In genomic region chr17:86924679-86925078, GRCm38 (mm10) we compare ENCODE assay signal across 39 mouse cellular contexts. TPM values are rescaled to one million over a fixed set of nuclear protein-coding genes. Genes with fewer than 3 reads are reported as not detected.
DNase-seq lines count a peak whose midpoint lies in the region; ATAC-seq and TF ChIP-seq lines count a peak whose summit lies in the region.
"Had no signal": no experiment of that assay in that cellular context is flagged by ENCODE, and none has a peak within 500 bp of the region (broad histone marks: within the 10 kb centered on the region; RNA-seq: fewer than 3 reads in every experiment).

No protein-coding gene starts in this region.

- no peak for TF ChIP-seq CTCF in forebrain, postnatal 0 days (IDR thresholded peaks at IDR 0.05; ENCODE audit: low read depth)
- no peak for TF ChIP-seq CTCF in layer of hippocampus, adult 2 months (conservative IDR thresholded peaks at IDR 0.05)

- H3K27me3 ChIP-seq in forebrain, postnatal 0 days (ENCODE audit: insufficient read depth, low read length) = no peaks in the 10 kb centered on the region
- H3K27me3 ChIP-seq in forebrain, embryonic 12.5 days = no peaks in the 10 kb centered on the region
- H3K27me3 ChIP-seq in neural tube, embryonic 14.5 days (ENCODE audit: control insufficient read depth, insufficient read depth, low read length) = no peaks in the 10 kb centered on the region
- H3K27me3 ChIP-seq: kidney, embryonic 15.5 days; midbrain, embryonic 13.5 days; neural tube, embryonic 12.5 days; Patski; stomach, embryonic 15.5 days had no signal

- DNase-seq in forebrain, postnatal 0 days = no peak
- no peak for DNase-seq in layer of hippocampus, adult 2 months (ENCODE audit: low spot score in 2 of 2)
- no peak for DNase-seq in layer of hippocampus, adult 9-10 months (ENCODE audit: low spot score)
- DNase-seq in neural tube, embryonic 10.5 days (ENCODE audit: extremely low spot score, low spot score) = no peak
- no peak for DNase-seq in embryo, embryonic 11 days
- DNase-seq in heart, postnatal 36 days = no peak
- DNase-seq: adrenal gland, postnatal 14 days; cerebellum, adult 11 months; cerebellum, adult 9-11 months; gastrocnemius, postnatal 25 days; heart, postnatal 4 days; kidney, adult 18-20 months; kidney, postnatal 36 days; layer of hippocampus, postnatal 36 days; left cerebral cortex, postnatal 4 days; liver; lung, embryonic 14.5 days; retina, postnatal 1 day; right cerebral cortex, postnatal 14 days; thymus, postnatal 14 days had no signal

- H3K9ac ChIP-seq in forebrain, postnatal 0 days = no peak overlapping the region
- H3K9ac ChIP-seq in forebrain, embryonic 12.5 days = no peak overlapping the region
- no peak overlapping the region for H3K9ac ChIP-seq in neural tube, embryonic 14.5 days (replicated peaks; ENCODE audit: low read depth, low read length)
- H3K9ac ChIP-seq: kidney, embryonic 15.5 days; liver, embryonic 14.5 days; lung, embryonic 14.5 days; midbrain, embryonic 13.5 days; neural tube, embryonic 12.5 days; stomach, embryonic 15.5 days had no signal

- H3K36me3 ChIP-seq in forebrain, postnatal 0 days (ENCODE audit: insufficient read depth) = no peaks in the 10 kb centered on the region
- H3K36me3 ChIP-seq in forebrain, embryonic 12.5 days (replicated peaks) = no peaks in the 10 kb centered on the region
- H3K36me3 ChIP-seq in neural tube, embryonic 14.5 days (ENCODE audit: control insufficient read depth, insufficient read depth, low read length) = no peaks in the 10 kb centered on the region
- H3K36me3 ChIP-seq: G1E; kidney, embryonic 15.5 days; midbrain, embryonic 13.5 days; neural tube, embryonic 12.5 days; stomach, embryonic 15.5 days had no signal

- no peaks in the 10 kb centered on the region for H3K4me1 ChIP-seq in forebrain, postnatal 0 days (ENCODE audit: insufficient read depth)
- peaks cover 3% of the 10 kb centered on the region; the same call in 1 of the 2 replicates for H3K4me1 ChIP-seq in forebrain, embryonic 12.5 days
- H3K4me1 ChIP-seq in neural tube, embryonic 14.5 days (ENCODE audit: control insufficient read depth, insufficient read depth, low read length) = no peaks in the 10 kb centered on the region
- H3K4me1 ChIP-seq: megakaryocyte, embryonic 14.5 days; midbrain, embryonic 13.5 days; neural tube, embryonic 12.5 days; stomach, embryonic 15.5 days had no signal

- H3K4me2 ChIP-seq in forebrain, postnatal 0 days (ENCODE audit: low read depth) = no peak overlapping the region
- no peak overlapping the region for H3K4me2 ChIP-seq in forebrain, embryonic 12.5 days
- no peak overlapping the region for H3K4me2 ChIP-seq in neural tube, embryonic 14.5 days (ENCODE audit: low read depth, low read length)
- H3K4me2 ChIP-seq: heart, embryonic 11.5 days; kidney, embryonic 15.5 days; lung, embryonic 14.5 days; midbrain, embryonic 13.5 days; neural tube, embryonic 12.5 days; stomach, embryonic 15.5 days had no signal

- ATAC-seq in forebrain, postnatal 0 days = peak; percentile 40; the same call in 1 of the 2 replicates
- no peak for ATAC-seq in forebrain, embryonic 12.5 days (ENCODE audit: low FRiP score)
- no peak for ATAC-seq in neural tube, embryonic 14.5 days (ENCODE audit: low read depth)
- ATAC-seq: forebrain, embryonic 14.5 days; midbrain, embryonic 13.5 days; Patski had no signal

- no peak overlapping the region for H3K4me3 ChIP-seq in forebrain, postnatal 0 days (ENCODE audit: low read depth, low read length)
- H3K4me3 ChIP-seq in forebrain, embryonic 12.5 days (replicated peaks) = no peak overlapping the region
- H3K4me3 ChIP-seq in layer of hippocampus, adult 2 months = no peak overlapping the region
- H3K4me3 ChIP-seq in neural tube, embryonic 14.5 days (ENCODE audit: low read depth, low read length) = no peak overlapping the region
- H3K4me3 ChIP-seq: kidney, embryonic 15.5 days; megakaryocyte, embryonic 14.5 days; midbrain, embryonic 13.5 days; neural tube, embryonic 12.5 days; stomach, embryonic 15.5 days had no signal

- WGBS in forebrain, postnatal 0 days = 68% methylated on average over 3 of the region's 3 CpGs
- WGBS in forebrain, embryonic 12.5 days = 81% methylated on average over 3 of the region's 3 CpGs
- 62% methylated on average over 3 of the region's 3 CpGs for WGBS in neural tube, embryonic 14.5 days

- intact Hi-C loops in heart, postnatal 36 days (cut with DNase I) = no loop called here

- no peak overlapping the region for H3K27ac ChIP-seq in forebrain, postnatal 0 days (ENCODE audit: low read depth, low read length)
- H3K27ac ChIP-seq in forebrain, embryonic 12.5 days = no peak overlapping the region
- peak overlapping the region; percentile 43; the same call in 1 of the 2 replicates for H3K27ac ChIP-seq in layer of hippocampus, adult 2 months
- 0 out of 2 replicates have a peak overlapping the region, but pooled peaks have one; percentile 4 for H3K27ac ChIP-seq in neural tube, embryonic 14.5 days (ENCODE audit: low read depth, low read length)
- H3K27ac ChIP-seq: kidney, embryonic 15.5 days; liver, embryonic 14.5 days; midbrain, embryonic 13.5 days; neural tube, embryonic 12.5 days; stomach, embryonic 15.5 days had no signal

- no peaks in the 10 kb centered on the region; the same call in 1 of the 2 replicates for H3K9me3 ChIP-seq in forebrain, postnatal 0 days (ENCODE audit: low read length)
- H3K9me3 ChIP-seq in forebrain, embryonic 12.5 days = peaks cover 8% of the 10 kb centered on the region; the same call in 1 of the 2 replicates
- no peaks in the 10 kb centered on the region; the same call in 1 of the 2 replicates for H3K9me3 ChIP-seq in neural tube, embryonic 14.5 days (ENCODE audit: control insufficient read depth, low read length)
- H3K9me3 ChIP-seq: stomach, embryonic 15.5 days had no signal

RNA-seq across cellular contexts. Expression of gene Tmem247, which starts 7.5 kb away (rescaled TPM):
- not detected in 2 replicates for total RNA-seq in forebrain, postnatal 0 days (2014; rRNA removed)
- polyA plus RNA-seq in forebrain, postnatal 0 days (2015; fragmentation: Nextera tagmentation; extraction: Ambion mirVana) = not detected in 2 replicates
- polyA plus RNA-seq in forebrain, embryonic 12.5 days (2016; fragmentation: Nextera tagmentation; extraction: Ambion mirVana) = not detected in 2 replicates
- not detected for total RNA-seq in layer of hippocampus, adult 2 months (2021)
- not detected in 2 replicates for polyA plus RNA-seq in neural tube, embryonic 14.5 days (2014; fragmentation: Nextera tagmentation; extraction: Ambion mirVana)
- total RNA-seq in heart, postnatal 36 days (2021) = not detected
- total RNA-seq: adrenal gland, postnatal 14 days; G1E; gastrocnemius, adult 18-20 months; gastrocnemius, postnatal 25 days; heart, postnatal 4 days; layer of hippocampus, adult 8-10 months; layer of hippocampus, postnatal 36 days; left cerebral cortex, postnatal 4 days had no signal
- polyA plus RNA-seq: forebrain, embryonic 14.5 days; frontal cortex, adult 2 months; G1E; heart, embryonic 11.5 days; heart, embryonic 16.5 days; intestine, embryonic 14.5 days; kidney, embryonic 15.5 days; liver, embryonic 14.5 days; lung, embryonic 14.5 days; midbrain, embryonic 13.5 days; neural tube, embryonic 12.5 days; Patski; small intestine, adult 2 months; stomach, embryonic 15.5 days; urinary bladder, adult 2 months had no signal

RNA-seq across cellular contexts. Expression of gene Atp6v1e2, which starts 23.0 kb away (rescaled TPM):
- not detected in 2 replicates for total RNA-seq in forebrain, postnatal 0 days (2014; rRNA removed)
- polyA plus RNA-seq in forebrain, postnatal 0 days (2015; fragmentation: Nextera tagmentation; extraction: Ambion mirVana) = 0.15 and 0.21 TPM in 2 replicates
- polyA plus RNA-seq in forebrain, embryonic 12.5 days (2016; fragmentation: Nextera tagmentation; extraction: Ambion mirVana) = not detected in 2 replicates
- total RNA-seq in layer of hippocampus, adult 2 months (2021) = not detected
- polyA plus RNA-seq in neural tube, embryonic 14.5 days (2014; fragmentation: Nextera tagmentation; extraction: Ambion mirVana) = not detected in 2 replicates
- total RNA-seq in heart, postnatal 36 days (2021) = not detected
- total RNA-seq: adrenal gland, postnatal 14 days; G1E; gastrocnemius, adult 18-20 months; gastrocnemius, postnatal 25 days; heart, postnatal 4 days; layer of hippocampus, adult 8-10 months; layer of hippocampus, postnatal 36 days; left cerebral cortex, postnatal 4 days had no signal
- polyA plus RNA-seq: forebrain, embryonic 14.5 days; G1E; heart, embryonic 11.5 days; heart, embryonic 16.5 days; intestine, embryonic 14.5 days; kidney, embryonic 15.5 days; liver, embryonic 14.5 days; lung, embryonic 14.5 days; midbrain, embryonic 13.5 days; neural tube, embryonic 12.5 days; Patski; small intestine, adult 2 months; stomach, embryonic 15.5 days; urinary bladder, adult 2 months had no signal

RNA-seq across cellular contexts. Expression of gene Rhoq, which starts 38.2 kb away (rescaled TPM):
- total RNA-seq in forebrain, postnatal 0 days (2014; rRNA removed) = 17.9 and 18.2 TPM in 2 replicates
- polyA plus RNA-seq in forebrain, postnatal 0 days (2015; fragmentation: Nextera tagmentation; extraction: Ambion mirVana) = 2.7 and 4.0 TPM in 2 replicates
- 8.8 and 10.8 TPM in 2 replicates for polyA plus RNA-seq in forebrain, embryonic 12.5 days (2016; fragmentation: Nextera tagmentation; extraction: Ambion mirVana)
- total RNA-seq in layer of hippocampus, adult 2 months (2021) = 10 to 100 TPM; 25.5 to 35.0 TPM
- polyA plus RNA-seq in neural tube, embryonic 14.5 days (2014; fragmentation: Nextera tagmentation; extraction: Ambion mirVana) = 9.1 and 9.7 TPM in 2 replicates
- total RNA-seq in heart, postnatal 36 days (2021) = 100 to 1,000 TPM; 144 to 146 TPM

Comparison
In these comparisons a context has a peak if more than half of its experiments do, and no peak if none do; other contexts are left out.
1. H3K27ac ChIP-seq: peak in layer of hippocampus, adult 2 months (single experiment) and neural tube, embryonic 14.5 days (single experiment); none in forebrain, postnatal 0 days (single experiment) and forebrain, embryonic 12.5 days (single experiment).